Mouse (Mus musculus) liver, embryonic 14.5 days (tissue): ENCODE measurements around the gene Stk16. TPM values are rescaled to one million over a fixed set of nuclear protein-coding genes. Genes with fewer than 3 reads are reported as not detected.

Experiments used
- ATAC-seq: fragments of 200-750 bp; cut with Nextera tagmentation; 2 replicates; pipeline ENCODE4 v1.8.0; 2017; ENCODE audit warnings: moderate number of reproducible peaks, mild to moderate bottlenecking, moderate library complexity; ENCODE audit not compliant: insufficient read depth
- DNase-seq, 3 experiments: peaks; one replicate each; pipeline ENCODE4 v3.0.0-alpha.2; 2012 to 2013; ENCODE audit warnings: low read depth in 3 of 3, low spot score in 3 of 3
- H3K27ac ChIP-seq: fragments of 300-500 bp; sonication (generic); 2 replicates; pipeline ENCODE4 v1.5.1; 2014; ENCODE audit warnings: moderate library complexity, mild to moderate bottlenecking, control low read depth, inconsistent platforms
- H3K27me3 ChIP-seq: fragments of 300-500 bp; sonication (generic); 2 replicates; pipeline ENCODE4 v1.6.1; 2014; ENCODE audit warnings: mild to moderate bottlenecking, low read length, moderate library complexity; ENCODE audit not compliant: control insufficient read depth, insufficient read depth
- H3K36me3 ChIP-seq: fragments of 300-500 bp; sonication (generic); replicated peaks from 2 replicates; pipeline ENCODE4 v1.6.1; 2014; ENCODE audit warnings: low read depth; ENCODE audit not compliant: control insufficient read depth, insufficient read depth
- H3K4me1 ChIP-seq, 2 experiments: fragments of 200-500 bp in 1 of 2; fragments of 300-500 bp in 1 of 2; sonication (generic) in 1 of 2; replicated peaks; 2 replicates each; pipeline ENCODE4 v1.6.1; 2012 to 2014; ENCODE audit warnings: antibody characterized with exemption in 1 of 2, inconsistent platforms in 1 of 2, low read length in 1 of 2; ENCODE audit not compliant: control insufficient read depth in 2 of 2, insufficient read depth in 2 of 2
- H3K4me2 ChIP-seq: fragments of 300-500 bp; sonication (generic); 2 replicates; pipeline ENCODE4 v1.6.1; 2014; ENCODE audit warnings: low read depth, mild to moderate bottlenecking, control low read depth, moderate library complexity
- H3K4me3 ChIP-seq, 2 experiments: fragments of 200-500 bp in 1 of 2; fragments of 300-500 bp in 1 of 2; sonication (generic) in 1 of 2; 2 replicates each; pipeline ENCODE4 v1.5.1; 2012 to 2014; ENCODE audit warnings: low read depth in 2 of 2, low read length in 2 of 2, mild to moderate bottlenecking in 2 of 2, control low read depth in 1 of 2, inconsistent platforms in 1 of 2, moderate library complexity in 1 of 2; ENCODE audit not compliant: insufficient read depth in 1 of 2
- H3K9ac ChIP-seq: fragments of 300-500 bp; sonication (generic); replicated peaks from 2 replicates; pipeline ENCODE4 v1.6.1; 2014; ENCODE audit warnings: mild to moderate bottlenecking, control low read depth, moderate library complexity
- H3K9me3 ChIP-seq: fragments of 300-500 bp; sonication (generic); 2 replicates; pipeline ENCODE4 v1.6.1; 2016; ENCODE audit warnings: low read length, mixed read lengths; ENCODE audit not compliant: control insufficient read depth
- CTCF ChIP-seq: IDR thresholded peaks from 2 replicates; pipeline ENCODE4 v1.5.1; 2016; ENCODE audit warnings: antibody characterized with exemption, low read depth, control low read depth
- EP300 ChIP-seq: IDR thresholded peaks from 2 replicates; pipeline ENCODE4 v1.6.1; 2016; ENCODE audit warnings: antibody characterized with exemption, low read depth
- WGBS: fragments of 180-500 bp; shearing (Covaris S2); extraction: QIAGEN DNeasy Blood & Tissue Kit; methylation state at CpG from one replicate; pipeline ENCODE4 v1.1.7; 2014; ENCODE audit not compliant: insufficient replicate concordance; 5-methylcytosine and 5-hydroxymethylcytosine counted together
- polyA plus RNA-seq, 2 experiments: library from polyadenylated mRNA; depleted of rRNA in 1 of 2; stranded (reverse) in 1 of 2; unstranded in 1 of 2; fragments of >200 nt; fragmentation: Nextera tagmentation in 1 of 2; extraction: Ambion mirVana in 1 of 2; gene quantifications; 2 replicates each; pipeline versions ENCODE4 v1.2.1 to v1.2.3; 2012 to 2014

Gene Stk16
- polyA plus RNA-seq, 2 experiments, result 61.8 to 93.3 TPM

GRCm38 (mm10) chr1:75222926-75223325, 12.3 kb downstream of the Stk16 start:
- WGBS, result 47% methylated on average over 6 of the region's 6 CpGs
- Histone ChIP-seq H3K27ac (no peak overlapping the region), H3K4me1 (peaks cover 4 to 19% of the 10 kb centered on the region in 2 experiments; a peak in 3 of 4 replicates), H3K9me3 (no peaks in the 10 kb centered on the region), H3K27me3 (peaks cover 15% of the 10 kb centered on the region), H3K36me3 (no peaks in the 10 kb centered on the region), H3K4me3 (no peak overlapping the region), H3K4me2 (no peak overlapping the region), H3K9ac (no peak overlapping the region)
- TF ChIP-seq CTCF (no peak), EP300 (no peak)
- DNase-seq, result no peak
- no peak for ATAC-seq

- peaks cover 15% of the 10 kb centered on the region for H3K27me3 ChIP-seq
- WGBS, result 27% methylated on average over 6 of the region's 6 CpGs
- no peak overlapping the region for H3K4me3 ChIP-seq
- no peak for DNase-seq
- H3K27ac ChIP-seq, result no peak overlapping the region
- no peak overlapping the region for H3K9ac ChIP-seq
- H3K9me3 ChIP-seq, result no peaks in the 10 kb centered on the region
- ATAC-seq, result no peak
- TF ChIP-seq EP300 (no peak), CTCF (no peak)
- H3K4me1 ChIP-seq, result peaks cover 5 to 19% of the 10 kb centered on the region in 2 experiments; a peak in 3 of 4 replicates
- H3K36me3 ChIP-seq, result no peaks in the 10 kb centered on the region
- no peak overlapping the region for H3K4me2 ChIP-seq
Measured at GRCm38 (mm10) chr1:75223532-75223931, 12.9 kb downstream of the Stk16 start.

- Histone ChIP-seq H3K27ac (no peak overlapping the region), H3K36me3 (no peaks in the 10 kb centered on the region), H3K9ac (no peak overlapping the region), H3K27me3 (peaks cover 5% of the 10 kb centered on the region), H3K4me3 (no peak overlapping the region), H3K4me2 (no peak overlapping the region), H3K9me3 (no peaks in the 10 kb centered on the region), H3K4me1 (peaks cover 17 to 36% of the 10 kb centered on the region in 2 experiments)
- 22% methylated on average over 3 of the region's 3 CpGs for WGBS
- TF ChIP-seq EP300 (no peak), CTCF (no peak)
- no peak for ATAC-seq
- no peak for DNase-seq
Measured at GRCm38 (mm10) chr1:75225473-75225872, 14.8 kb downstream of the Stk16 start.

- Histone ChIP-seq H3K4me1 (peaks cover 21 to 42% of the 10 kb centered on the region in 2 experiments), H3K9ac (no peak overlapping the region), H3K4me2 (no peak overlapping the region), H3K36me3 (no peaks in the 10 kb centered on the region), H3K27me3 (no peaks in the 10 kb centered on the region), H3K4me3 (no peak overlapping the region), H3K9me3 (no peaks in the 10 kb centered on the region), H3K27ac (no peak overlapping the region)
- TF ChIP-seq EP300 (no peak), CTCF (no peak)
- WGBS, result 42% methylated on average over 2 of the region's 2 CpGs
- ATAC-seq, result no peak
- DNase-seq, result no peak
Measured at GRCm38 (mm10) chr1:75226138-75226537, 15.5 kb downstream of the Stk16 start.

- DNase-seq, result no peak
- TF ChIP-seq EP300 (no peak), CTCF (no peak)
- no peak for ATAC-seq
- no peak overlapping the region for H3K4me3 ChIP-seq
- H3K9ac ChIP-seq, result no peak overlapping the region
- 85% methylated on average over 1 of the region's 1 CpGs for WGBS
- H3K9me3 ChIP-seq, result no peaks in the 10 kb centered on the region
- no peak overlapping the region for H3K27ac ChIP-seq
- H3K27me3 ChIP-seq, result no peaks in the 10 kb centered on the region
- no peak overlapping the region for H3K4me2 ChIP-seq
- H3K36me3 ChIP-seq, result no peaks in the 10 kb centered on the region
- peaks cover 29 to 51% of the 10 kb centered on the region in 2 experiments for H3K4me1 ChIP-seq
Measured at GRCm38 (mm10) chr1:75227653-75228052, 17.0 kb downstream of the Stk16 start.
